Mouse (Mus musculus) liver, embryonic 11.5 days (tissue): ENCODE measurements at regions not wholly inside any gene's neighbourhood (a gene's known extent, or its start where the extent isn't known, plus 50 kb on each side); places are given as distances from the start of the nearest gene placed in this dataset.

Source experiments
- ATAC-seq: fragments of 200-750 bp; cut with Nextera tagmentation; replicated peaks from 2 replicates; pipeline ENCODE4 v1.8.0; 2017; ENCODE audit warnings: moderate number of reproducible peaks, mild to moderate bottlenecking, moderate TSS enrichment, moderate library complexity; ENCODE audit not compliant: low FRiP score
- DNase-seq: peaks from one replicate; pipeline ENCODE4 v3.0.0-alpha.2; 2017; ENCODE audit warnings: low spot score
- H3K27ac ChIP-seq: fragments of 300-500 bp; sonication (generic); 2 replicates; pipeline ENCODE4 v1.5.1; 2014; ENCODE audit warnings: mild to moderate bottlenecking, low read depth, low read length, control low read depth
- H3K27me3 ChIP-seq: fragments of 300-500 bp; sonication (generic); replicated peaks from 2 replicates; pipeline ENCODE4 v1.6.1; 2014; ENCODE audit warnings: low read length, mixed read lengths; ENCODE audit not compliant: control insufficient read depth, insufficient read depth
- H3K36me3 ChIP-seq: fragments of 300-500 bp; sonication (generic); 2 replicates; pipeline ENCODE4 v1.6.1; 2014; ENCODE audit warnings: mild to moderate bottlenecking, low read length, moderate library complexity, mixed read lengths; ENCODE audit not compliant: control insufficient read depth, insufficient read depth
- H3K4me1 ChIP-seq: fragments of 300-500 bp; sonication (generic); replicated peaks from 2 replicates; pipeline ENCODE4 v1.6.1; 2014; ENCODE audit warnings: low read length, mixed read lengths; ENCODE audit not compliant: control insufficient read depth, insufficient read depth
- H3K4me2 ChIP-seq: fragments of 300-500 bp; sonication (generic); 2 replicates; pipeline ENCODE4 v1.6.1; 2014; ENCODE audit warnings: mild to moderate bottlenecking, control low read depth, moderate library complexity
- H3K4me3 ChIP-seq: fragments of 300-500 bp; sonication (generic); 2 replicates; pipeline ENCODE4 v1.5.1; 2014; ENCODE audit warnings: low read depth, low read length, control low read depth
- H3K9ac ChIP-seq: fragments of 300-500 bp; sonication (generic); 2 replicates; pipeline ENCODE4 v1.6.1; 2014; ENCODE audit warnings: low read depth, low read length, control low read depth
- H3K9me3 ChIP-seq: fragments of 300-500 bp; sonication (generic); 2 replicates; pipeline ENCODE4 v1.6.1; 2016; ENCODE audit warnings: low read length, inconsistent platforms, mixed read lengths; ENCODE audit not compliant: control insufficient read depth
- WGBS: fragments of 180-500 bp; shearing (Covaris S2); extraction: QIAGEN DNeasy Blood & Tissue Kit; methylation state at CpG from one replicate; pipeline ENCODE4 v1.1.7; 2014; 5-methylcytosine and 5-hydroxymethylcytosine counted together

DNA sequence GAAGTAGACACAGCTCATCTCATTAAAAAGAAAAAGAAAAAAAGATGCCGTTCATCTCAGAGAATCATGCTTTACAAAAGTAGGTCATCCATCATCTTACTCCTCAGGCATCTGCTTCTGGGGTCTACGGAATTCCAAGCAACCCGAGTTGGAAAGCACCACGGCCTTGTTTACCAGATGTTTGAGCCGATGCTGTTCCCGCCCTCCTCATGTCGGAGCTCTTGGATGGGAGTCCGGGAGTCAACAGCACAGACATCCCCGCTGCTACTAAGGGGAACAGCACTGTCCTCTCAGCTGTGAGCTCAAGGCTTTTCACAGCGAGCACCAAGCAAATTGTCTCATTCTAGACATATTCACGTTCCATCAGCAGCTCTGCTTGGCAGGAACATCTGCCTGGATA lies 352.9 kb upstream of the Tbx3 start:
- Histone ChIP-seq H3K27ac (no peak overlapping the region), H3K9ac (no peak overlapping the region), H3K36me3 (no peaks in the 10 kb centered on the region), H3K27me3 (no peaks in the 10 kb centered on the region), H3K4me1 (no peaks in the 10 kb centered on the region; the same call in 1 of the 2 replicates), H3K9me3 (no peaks in the 10 kb centered on the region), H3K4me3 (no peak overlapping the region), H3K4me2 (no peak overlapping the region)
- 69% methylated on average over 11 of the region's 11 CpGs for WGBS
- no peak for DNase-seq
- no peak for ATAC-seq

DNA sequence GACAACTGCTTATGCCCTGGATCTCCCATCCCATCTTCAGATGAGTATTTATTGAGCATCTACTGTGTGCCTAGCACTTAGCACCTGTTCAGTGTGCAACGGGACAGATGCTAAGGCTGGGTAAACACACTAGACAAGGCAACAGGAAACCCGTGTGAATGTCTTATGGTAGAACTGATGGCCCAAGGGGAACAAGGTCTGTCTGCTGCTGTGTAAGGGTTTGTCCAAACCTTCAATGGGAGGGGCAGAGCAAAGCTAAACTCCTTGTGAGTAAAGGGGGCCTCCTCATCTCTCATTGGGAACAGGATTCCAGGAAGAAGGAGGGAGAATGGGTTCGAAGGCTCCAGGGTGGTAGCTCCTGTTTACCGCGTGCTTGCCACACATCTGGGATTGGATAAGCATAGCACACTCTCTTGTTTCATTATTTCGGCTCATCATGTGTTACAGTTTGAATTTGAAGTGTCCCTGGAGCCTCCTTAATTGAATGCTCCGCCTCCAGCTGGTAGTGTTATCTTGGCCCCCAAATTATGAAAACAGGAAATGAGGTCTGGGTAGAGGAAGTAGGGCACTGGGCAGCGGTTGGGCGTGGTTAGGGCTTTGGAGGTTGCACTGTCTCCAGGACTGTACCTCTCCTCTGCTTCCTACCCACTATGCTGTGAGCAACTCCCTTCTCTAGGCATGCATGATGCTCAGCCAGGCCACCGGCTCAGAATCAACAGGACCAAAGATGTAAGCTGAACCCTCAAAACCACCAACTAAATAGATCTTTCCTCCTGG lies 348.9 kb upstream of the Tbx3 start:
- Histone ChIP-seq H3K4me2 (no peak overlapping the region), H3K36me3 (no peaks in the 10 kb centered on the region), H3K4me1 (peaks cover 4% of the 10 kb centered on the region; the same call in 1 of the 2 replicates), H3K4me3 (no peak overlapping the region), H3K27me3 (no peaks in the 10 kb centered on the region), H3K9me3 (no peaks in the 10 kb centered on the region), H3K9ac (no peak overlapping the region), H3K27ac (no peak overlapping the region)
- peak; percentile 64 for ATAC-seq
- no peak for DNase-seq
- WGBS = 46% methylated on average over 10 of the region's 10 CpGs

GRCm38 (mm10) chr5:119322411-119322810 lies 348.1 kb upstream of the Tbx3 start:
- no peaks in the 10 kb centered on the region for H3K36me3 ChIP-seq
- H3K4me2 ChIP-seq = no peak overlapping the region
- no peaks in the 10 kb centered on the region for H3K27me3 ChIP-seq
- ATAC-seq (no peak), DNase-seq (no peak)
- H3K4me1 ChIP-seq = peaks cover 4% of the 10 kb centered on the region; the same call in 1 of the 2 replicates
- 76% methylated on average over 13 of the region's 13 CpGs for WGBS
- H3K27ac ChIP-seq = no peak overlapping the region
- H3K9ac ChIP-seq = no peak overlapping the region
- H3K4me3 ChIP-seq = no peak overlapping the region
- no peaks in the 10 kb centered on the region for H3K9me3 ChIP-seq

GRCm38 (mm10) chr5:119325681-119326255 lies 344.7 kb upstream of the Tbx3 start:
- Histone ChIP-seq H3K9ac (no peak overlapping the region), H3K4me2 (no peak overlapping the region), H3K4me1 (peaks cover 4% of the 10 kb centered on the region; the same call in 1 of the 2 replicates), H3K27me3 (no peaks in the 10 kb centered on the region), H3K27ac (no peak overlapping the region), H3K4me3 (no peak overlapping the region), H3K9me3 (no peaks in the 10 kb centered on the region), H3K36me3 (no peaks in the 10 kb centered on the region)
- no peak for DNase-seq
- ATAC-seq = no peak
- WGBS = 70% methylated on average over 13 of the region's 13 CpGs

- 82% methylated on average over 8 of the region's 8 CpGs for WGBS
- no peaks in the 10 kb centered on the region for H3K36me3 ChIP-seq
- H3K27ac ChIP-seq = no peak overlapping the region
- DNase-seq = no peak
- H3K4me1 ChIP-seq = peaks cover 4% of the 10 kb centered on the region; the same call in 1 of the 2 replicates
- no peak overlapping the region for H3K4me3 ChIP-seq
- H3K4me2 ChIP-seq = no peak overlapping the region
- H3K9me3 ChIP-seq = no peaks in the 10 kb centered on the region
- H3K9ac ChIP-seq = no peak overlapping the region
- H3K27me3 ChIP-seq = no peaks in the 10 kb centered on the region
- no peak for ATAC-seq
These were observed 343.6 kb upstream of the Tbx3 start for GRCm38 (mm10) chr5:119326895-119327294.

GRCm38 (mm10) chr5:119328971-119329370 lies 341.5 kb upstream of the Tbx3 start:
- H3K27ac ChIP-seq = no peak overlapping the region
- DNase-seq (no peak), ATAC-seq (no peak)
- no peak overlapping the region for H3K9ac ChIP-seq
- no peaks in the 10 kb centered on the region for H3K27me3 ChIP-seq
- 0 out of 2 replicates have a peak, but pooled peaks cover 4% of the 10 kb centered on the region for H3K4me1 ChIP-seq
- no peaks in the 10 kb centered on the region for H3K36me3 ChIP-seq
- WGBS = 80% methylated on average over 7 of the region's 7 CpGs
- H3K4me3 ChIP-seq = no peak overlapping the region
- no peaks in the 10 kb centered on the region for H3K9me3 ChIP-seq
- no peak overlapping the region for H3K4me2 ChIP-seq

DNA sequence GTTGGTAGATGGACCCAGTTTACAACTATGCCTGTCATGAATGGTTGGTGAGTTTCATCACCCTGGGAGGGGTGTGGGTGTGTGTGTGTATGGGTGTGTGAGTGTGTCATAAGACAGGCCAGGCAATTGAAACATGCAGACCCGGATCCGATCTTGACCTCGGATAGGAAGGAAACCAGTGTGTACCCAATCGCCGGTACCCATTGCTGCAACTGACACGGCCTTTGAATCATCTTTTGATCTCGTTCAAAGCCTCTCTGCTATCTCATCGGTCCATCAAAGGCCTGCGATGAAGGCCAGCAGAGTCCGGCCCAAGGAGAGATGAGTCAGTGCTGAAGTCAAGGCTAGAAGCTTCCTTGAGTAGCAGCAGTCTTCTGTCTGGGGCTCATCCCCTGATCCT lies 341.1 kb upstream of the Tbx3 start:
- Histone ChIP-seq H3K9ac (no peak overlapping the region), H3K9me3 (no peaks in the 10 kb centered on the region), H3K4me1 (0 out of 2 replicates have a peak, but pooled peaks cover 4% of the 10 kb centered on the region), H3K27me3 (no peaks in the 10 kb centered on the region), H3K36me3 (no peaks in the 10 kb centered on the region), H3K4me2 (no peak overlapping the region), H3K4me3 (no peak overlapping the region), H3K27ac (no peak overlapping the region)
- WGBS = 76% methylated on average over 10 of the region's 10 CpGs
- DNase-seq (no peak), ATAC-seq (no peak)

DNA sequence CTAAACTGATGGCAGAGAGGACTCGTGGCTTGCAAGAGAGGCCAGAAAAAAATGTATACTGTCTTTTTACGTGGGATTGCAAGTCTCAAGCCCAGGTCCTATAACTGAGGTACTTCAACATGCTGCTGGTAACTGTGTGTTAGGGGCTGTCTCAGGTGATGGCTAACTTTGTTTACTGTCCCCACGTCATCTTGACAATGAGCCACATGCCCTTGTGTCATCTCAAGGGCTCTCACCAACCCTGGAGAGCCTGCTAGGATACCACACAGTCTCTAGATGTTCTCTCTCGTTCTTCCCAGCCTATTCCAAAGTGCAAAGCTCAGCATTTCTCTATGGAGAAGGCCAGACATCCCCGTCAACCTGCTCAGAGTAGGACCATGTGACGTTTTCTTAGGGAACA lies 340.6 kb upstream of the Tbx3 start:
- 78% methylated on average over 6 of the region's 6 CpGs for WGBS
- H3K4me1 ChIP-seq = 0 out of 2 replicates have a peak, but pooled peaks cover 4% of the 10 kb centered on the region
- no peak overlapping the region for H3K9ac ChIP-seq
- no peaks in the 10 kb centered on the region for H3K27me3 ChIP-seq
- ATAC-seq (no peak), DNase-seq (no peak)
- H3K4me3 ChIP-seq = no peak overlapping the region
- no peaks in the 10 kb centered on the region for H3K9me3 ChIP-seq
- no peak overlapping the region for H3K4me2 ChIP-seq
- no peaks in the 10 kb centered on the region for H3K36me3 ChIP-seq
- H3K27ac ChIP-seq = no peak overlapping the region

DNA sequence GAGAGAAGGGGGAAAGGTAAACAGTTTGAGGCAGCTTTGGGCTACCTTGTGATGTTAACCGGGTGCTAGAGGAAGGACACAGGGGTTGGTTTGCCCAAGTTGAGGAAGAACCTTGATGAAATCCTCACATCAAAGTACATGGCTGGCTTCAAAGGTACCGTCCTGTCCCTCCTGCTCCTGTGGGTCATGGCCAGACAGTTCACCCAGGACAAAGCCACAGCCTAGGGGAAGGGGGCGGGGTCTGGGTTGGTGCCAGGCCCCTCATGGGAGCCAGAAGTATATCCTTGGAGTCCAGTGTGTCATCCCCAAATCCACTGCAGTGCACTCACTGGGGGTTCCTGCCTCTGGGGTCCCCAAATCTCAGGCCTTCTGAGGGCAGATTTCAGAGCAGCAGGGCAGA lies 339.0 kb upstream of the Tbx3 start:
- Histone ChIP-seq H3K27ac (0 out of 2 replicates have a peak overlapping the region, but pooled peaks have one; percentile 25), H3K9ac (no peak overlapping the region), H3K27me3 (no peaks in the 10 kb centered on the region), H3K4me2 (no peak overlapping the region), H3K36me3 (no peaks in the 10 kb centered on the region), H3K4me3 (no peak overlapping the region), H3K9me3 (no peaks in the 10 kb centered on the region), H3K4me1 (no peaks in the 10 kb centered on the region)
- ATAC-seq (peak; percentile 54), DNase-seq (no peak)
- 40% methylated on average over 3 of the region's 3 CpGs for WGBS
